Mouse (Mus musculus) cerebellum, adult 2 months (tissue): ENCODE data around the gene Gli3.

ENCODE experiments used
- CTCF ChIP-seq: fragments of 200-500 bp; IDR thresholded peaks from 2 replicates; pipeline ENCODE4 v1.5.1; 2011; ENCODE audit warnings: low read depth, mild to moderate bottlenecking, control low read depth, low read length, moderate library complexity, borderline replicate concordance; ENCODE audit not compliant: insufficient read depth
- POLR2A ChIP-seq: fragments of 200-500 bp; IDR thresholded peaks from 2 replicates; pipeline ENCODE4 v1.6.1; 2011; ENCODE audit warnings: low read length, control low read depth, borderline replicate concordance; ENCODE audit not compliant: insufficient read depth

DNA sequence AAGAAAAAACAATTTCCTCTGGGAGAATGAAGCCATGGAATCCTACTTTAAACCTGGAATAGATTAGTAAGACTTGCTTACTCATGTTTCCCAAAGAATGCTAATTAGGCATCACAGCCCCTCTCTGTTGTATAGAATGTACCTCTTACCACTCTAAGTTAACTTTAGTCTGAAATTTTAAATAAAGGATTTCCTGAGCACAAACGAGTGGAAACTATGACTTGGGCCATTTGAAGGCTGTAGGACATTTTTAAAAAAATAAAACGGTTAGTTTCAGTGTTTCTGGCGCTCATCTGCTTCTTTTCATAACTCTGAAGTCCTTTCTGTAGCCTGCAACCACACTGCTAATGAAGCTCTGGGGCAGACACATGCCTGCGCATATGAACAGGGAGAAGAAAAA, 83.2 kb downstream of the Gli3 start:
- TF ChIP-seq CTCF (no peak), POLR2A (no peak)
